Mouse (Mus musculus) c-Kit-positive CD71-positive TER-119-positive erythroid progenitor cells, embryonic 14.5 days (primary cell): Measurements from ENCODE around the gene Psma1.

Experiments used
- DNase-seq: peaks from one replicate; pipeline ENCODE4 v3.0.0-alpha.2; 2013; ENCODE audit warnings: low spot score

Psma1 gene

DNA sequence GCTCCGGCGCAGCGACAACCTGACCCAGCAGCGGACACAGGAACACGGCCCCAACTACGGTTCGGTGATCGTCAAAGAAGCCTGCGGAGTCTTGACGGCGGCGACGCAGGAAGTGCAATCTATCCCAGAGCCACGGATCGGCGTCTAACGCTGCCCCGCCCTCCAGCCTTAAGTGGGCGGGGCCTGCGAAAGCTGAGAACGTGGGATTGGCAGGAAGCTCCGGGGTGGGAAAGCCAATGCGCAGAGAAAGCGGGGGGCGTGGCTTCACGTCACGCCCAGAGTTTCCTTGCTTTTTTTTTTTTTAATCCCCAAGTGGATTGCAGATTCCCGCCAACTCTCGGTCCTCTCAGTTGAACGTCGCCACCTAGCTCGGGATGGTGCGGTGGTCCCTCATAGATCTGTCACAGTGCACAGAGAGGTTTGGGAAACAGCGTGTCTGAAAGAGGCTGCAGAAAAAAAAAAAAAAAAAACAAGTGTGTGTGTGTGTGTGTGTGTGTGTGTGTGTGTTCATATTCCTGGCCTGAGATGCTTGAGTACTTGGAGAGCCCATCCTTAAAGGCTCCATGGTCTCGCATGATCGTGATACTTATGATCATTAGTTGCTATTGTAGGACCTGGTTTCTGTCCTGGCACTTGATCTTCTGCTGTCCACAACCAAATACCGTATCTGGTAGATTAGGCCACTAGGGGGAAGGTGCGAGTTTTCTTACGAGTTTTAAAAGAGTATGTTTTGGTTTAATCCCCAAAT lies at the start of gene Psma1:
Gene Psma1 (minus strand): TSS at position 114 of the 748 bp plus-strand sequence.
- DNase-seq: peak; percentile 99

GRCm38 (mm10) chr7:114323527-114323926 lies 47.6 kb upstream of the Psma1 start:
- DNase-seq: no peak

GRCm38 (mm10) chr7:114322531-114323441 lies 46.9 kb upstream of the Psma1 start:
- no peak for DNase-seq

GRCm38 (mm10) chr7:114321694-114322372 lies 45.9 kb upstream of the Psma1 start:
- no peak for DNase-seq

- no peak for DNase-seq
Observed at GRCm38 (mm10) chr7:114317896-114318295, 42.0 kb upstream of the Psma1 start.

GRCm38 (mm10) chr7:114317389-114317792 lies 41.5 kb upstream of the Psma1 start:
- DNase-seq: no peak

DNA sequence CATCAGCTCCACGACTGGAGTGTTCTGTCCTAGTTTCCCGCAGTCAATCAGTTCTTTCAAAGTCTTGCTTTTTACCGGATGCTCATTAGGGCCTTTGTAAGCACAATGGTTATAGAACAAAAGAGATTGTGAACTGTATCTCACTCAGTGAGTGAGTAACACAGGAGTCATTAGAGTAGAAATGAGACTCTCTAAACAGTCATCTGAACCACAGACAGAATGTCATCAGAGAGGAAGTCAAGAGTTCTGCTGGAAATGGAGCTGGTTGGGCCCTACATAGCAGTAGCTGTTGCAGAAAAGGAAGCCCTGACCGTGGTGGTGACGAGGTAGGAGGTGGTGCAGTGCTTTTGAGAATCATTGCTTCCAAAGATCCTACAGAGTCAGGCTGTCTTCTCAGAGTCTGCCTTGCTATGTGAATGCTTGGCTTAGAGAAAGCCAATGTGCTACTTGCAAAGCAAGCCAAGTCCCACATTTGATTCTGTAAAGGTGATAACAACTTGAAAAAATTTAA lies 40.5 kb upstream of the Psma1 start:
- no peak for DNase-seq

DNA sequence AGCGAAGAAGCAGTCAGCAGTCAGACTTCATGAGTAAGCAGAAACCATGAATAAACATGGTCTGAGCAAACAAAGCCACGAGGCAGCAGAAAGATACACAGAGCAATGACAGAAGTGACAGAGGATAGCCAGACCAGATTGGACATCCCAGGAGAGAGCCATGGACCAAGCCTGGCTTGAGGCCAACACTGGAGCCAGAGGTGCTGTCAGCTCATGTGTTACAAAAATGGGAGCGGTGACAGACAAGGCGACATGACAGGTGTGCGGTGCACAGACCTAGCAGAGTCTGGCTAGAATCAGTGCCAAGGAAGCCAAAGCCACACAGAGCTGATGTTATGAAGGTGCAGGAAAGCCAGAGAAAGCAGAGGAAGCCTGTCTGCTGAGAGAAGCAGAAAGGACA lies 35.3 kb upstream of the Psma1 start:
- no peak for DNase-seq

DNA sequence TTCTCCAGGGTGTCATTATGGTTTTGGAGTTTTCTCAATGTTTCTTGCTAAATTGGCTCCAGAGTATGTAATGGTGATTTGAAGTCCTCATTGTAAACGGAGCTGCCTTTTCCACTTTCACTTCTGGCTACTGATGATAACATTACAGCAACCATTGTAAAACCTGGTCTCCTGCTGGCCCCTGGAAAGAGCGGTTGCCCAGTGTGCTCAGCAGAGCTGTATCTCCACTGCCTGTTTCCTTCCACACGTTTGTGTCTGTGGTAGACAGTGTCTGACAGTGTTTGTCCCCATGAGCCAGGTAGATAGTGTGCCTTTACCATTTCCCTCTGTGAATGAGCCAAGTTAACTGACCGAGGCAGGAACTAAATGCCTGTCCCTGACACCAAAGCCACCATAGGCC lies 33.1 kb upstream of the Psma1 start:
- no peak for DNase-seq

- DNase-seq: no peak
Observed at GRCm38 (mm10) chr7:114301293-114301782, 25.4 kb upstream of the Psma1 start.

GRCm38 (mm10) chr7:114300782-114301181 lies 24.9 kb upstream of the Psma1 start:
- no peak for DNase-seq

GRCm38 (mm10) chr7:114299247-114299646 lies 23.3 kb upstream of the Psma1 start:
- DNase-seq: no peak

GRCm38 (mm10) chr7:114294698-114295097 lies 18.8 kb upstream of the Psma1 start:
- no peak for DNase-seq

GRCm38 (mm10) chr7:114293903-114294302 lies 18.0 kb upstream of the Psma1 start:
- DNase-seq: no peak

- no peak for DNase-seq
Observed at GRCm38 (mm10) chr7:114292501-114292971, 16.6 kb upstream of the Psma1 start.

GRCm38 (mm10) chr7:114291461-114292335 lies 15.8 kb upstream of the Psma1 start:
- no peak for DNase-seq

- no peak for DNase-seq
Observed at GRCm38 (mm10) chr7:114290078-114290506, 14.2 kb upstream of the Psma1 start.

- DNase-seq: no peak
Observed at GRCm38 (mm10) chr7:114284296-114284910, 8.5 kb upstream of the Psma1 start.

- DNase-seq: no peak
Observed at GRCm38 (mm10) chr7:114283006-114283405, 7.1 kb upstream of the Psma1 start.

GRCm38 (mm10) chr7:114281671-114282070 lies 5.8 kb upstream of the Psma1 start:
- DNase-seq: peak; percentile 55
